Mouse (Mus musculus) adrenal gland, postnatal 4 days (tissue): Measurements from ENCODE around the gene Pik3cd. TPM values are rescaled to one million over a fixed set of nuclear protein-coding genes. Genes with fewer than 3 reads are reported as not detected.

Experiments used
- DNase-seq, 2 experiments: peaks; one replicate each; pipeline ENCODE4 v3.0.0; 2021 to 2022; ENCODE audit warnings: low spot score in 2 of 2, mixed read lengths in 2 of 2
- total RNA-seq, 2 experiments: library from RNA; stranded (reverse); gene quantifications; 2 replicates each; pipeline ENCODE4 v1.2.3; 2021

Pik3cd gene
- total RNA-seq, 2 experiments from 2014 or later: 6.8 to 8.0 TPM

DNA sequence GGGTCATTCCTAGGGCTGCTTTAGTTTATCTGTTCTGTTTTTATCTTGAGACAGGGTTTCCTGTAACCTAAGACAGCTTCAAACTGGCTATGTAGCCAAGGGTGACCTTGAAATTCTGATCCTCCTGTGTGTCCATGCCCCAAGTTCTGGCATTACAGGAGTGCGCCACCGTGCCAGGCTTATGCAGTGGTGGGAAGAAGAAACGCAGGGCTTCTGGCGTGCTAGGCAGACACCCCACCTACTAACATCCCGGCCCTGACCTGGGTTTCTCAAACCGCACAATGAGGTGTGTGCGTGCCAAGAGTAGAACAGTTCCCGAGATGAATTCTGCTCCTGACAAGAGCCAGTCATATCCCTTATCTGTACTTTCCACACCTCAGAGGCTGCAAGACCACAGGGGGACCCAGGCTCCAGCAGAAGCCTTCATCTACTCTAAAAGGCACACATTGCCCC, 11.5 kb downstream of the Pik3cd start:
- DNase-seq: no peak

DNA sequence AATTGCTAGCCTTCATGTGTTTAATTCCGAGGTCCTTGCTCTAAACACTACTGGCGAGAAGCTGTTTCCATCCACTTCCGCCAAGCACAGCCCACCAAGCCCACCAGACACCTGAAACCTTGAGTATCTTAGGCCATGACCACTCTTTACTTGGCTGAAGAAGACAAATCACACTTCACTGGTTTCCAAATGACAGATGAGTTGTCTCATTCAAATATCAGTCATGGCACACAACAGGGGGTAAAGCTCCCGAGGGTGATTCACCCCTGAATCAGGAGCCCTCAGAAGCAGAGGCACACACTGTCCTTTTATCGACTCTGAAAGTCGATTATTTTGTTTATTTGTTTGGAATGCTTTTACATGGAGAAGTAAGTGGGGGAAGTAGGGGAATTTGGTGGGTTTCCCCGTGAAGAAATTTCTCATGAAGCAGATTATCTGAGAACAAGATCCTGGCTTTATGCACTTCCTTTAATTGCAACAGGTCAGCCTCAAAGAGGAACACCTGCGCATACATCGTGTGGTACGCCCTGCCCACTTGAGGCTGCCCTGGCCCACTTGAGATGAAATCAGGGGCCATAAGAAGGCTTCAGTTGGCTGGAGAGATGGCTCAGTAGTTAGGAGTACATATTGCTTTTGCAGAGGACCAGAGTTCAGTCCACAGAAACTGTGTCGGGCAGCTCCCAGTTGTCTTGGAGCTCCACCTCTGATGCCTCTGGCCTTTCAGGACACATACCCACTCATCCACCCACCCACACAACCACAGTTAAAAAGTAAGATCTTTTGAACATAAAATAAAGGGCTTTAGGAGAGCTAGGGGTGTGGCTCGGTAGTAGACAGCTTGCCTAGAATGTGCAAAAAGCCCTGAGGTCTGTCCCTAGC, 12.3 kb downstream of the Pik3cd start:
- no peak for DNase-seq

DNA sequence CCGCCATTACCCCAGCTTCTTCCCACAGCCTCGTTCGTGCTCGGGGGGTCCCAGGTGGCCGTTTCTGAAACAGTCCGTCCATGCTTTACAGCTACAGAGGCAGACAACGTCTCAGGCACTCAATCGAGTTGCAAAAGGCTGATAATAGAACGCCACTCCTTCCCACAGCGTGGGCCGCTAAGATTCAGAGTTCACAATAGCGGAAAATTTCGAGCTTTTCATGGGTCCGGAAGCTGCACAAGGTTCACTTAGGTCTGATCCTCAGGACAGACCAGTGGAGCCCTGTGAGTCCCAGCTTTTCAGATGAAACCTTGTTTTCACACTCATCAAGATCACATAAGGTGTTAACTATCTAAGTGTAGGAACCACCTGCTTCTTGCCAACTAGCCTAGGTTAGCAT, 13.5 kb downstream of the Pik3cd start:
- DNase-seq: no peak

DNA sequence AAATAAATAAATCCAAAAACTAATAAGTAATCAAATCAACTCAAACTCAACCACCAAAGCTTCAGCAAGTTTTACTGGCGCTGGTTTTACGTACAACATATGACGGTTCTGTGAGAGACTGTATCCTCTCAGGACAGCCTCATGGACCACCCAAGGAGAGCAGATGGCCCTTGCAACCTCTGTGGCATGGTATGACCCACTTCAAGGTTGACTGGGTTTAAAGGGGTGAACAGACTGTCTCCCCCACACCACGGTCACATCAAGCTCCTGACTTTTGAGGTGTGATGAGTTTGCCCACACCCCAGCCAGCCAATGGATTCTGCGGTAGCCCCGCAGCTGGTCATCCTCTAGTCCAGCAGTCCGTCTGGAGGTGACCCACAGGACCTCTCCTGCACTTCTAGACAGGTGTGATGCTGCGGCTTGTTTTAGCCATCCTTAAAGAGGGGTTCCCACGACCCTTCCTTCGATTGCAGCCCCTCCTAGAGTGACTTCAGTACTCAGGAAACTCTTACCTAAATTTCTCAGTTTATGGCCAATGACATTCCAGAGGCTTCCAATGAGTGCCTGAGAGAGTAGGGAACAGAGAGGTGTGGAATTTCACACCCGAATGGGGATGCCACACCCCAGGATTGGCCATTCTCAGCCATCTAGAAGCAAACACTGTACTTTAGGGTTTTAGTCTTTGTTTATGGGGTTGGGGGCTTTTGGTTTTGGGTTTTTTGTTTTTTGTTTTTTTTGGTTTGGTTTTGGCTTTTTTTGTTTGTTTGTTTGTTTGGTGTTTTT, 17.3 kb downstream of the Pik3cd start:
- no peak for DNase-seq

DNA sequence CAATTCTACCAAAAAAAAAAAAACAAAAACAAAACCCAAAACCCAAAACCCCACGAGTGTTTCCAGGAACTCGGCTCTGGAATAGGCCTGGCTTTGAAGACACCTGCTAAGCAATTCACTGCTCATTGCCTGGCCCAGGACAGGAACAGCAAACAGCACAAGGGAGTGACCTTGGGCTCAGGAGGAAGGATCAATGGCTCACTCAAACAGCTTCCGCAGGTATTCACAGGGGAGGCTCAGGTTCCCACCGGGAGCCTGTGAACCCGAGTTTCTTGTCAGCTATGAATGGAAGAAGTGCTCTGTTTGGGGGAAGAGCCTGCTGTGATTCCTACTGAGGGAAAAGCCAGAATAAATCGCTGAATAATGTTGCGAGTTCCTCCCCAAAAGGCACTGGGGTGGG, 18.5 kb downstream of the Pik3cd start:
- DNase-seq: no peak

DNA sequence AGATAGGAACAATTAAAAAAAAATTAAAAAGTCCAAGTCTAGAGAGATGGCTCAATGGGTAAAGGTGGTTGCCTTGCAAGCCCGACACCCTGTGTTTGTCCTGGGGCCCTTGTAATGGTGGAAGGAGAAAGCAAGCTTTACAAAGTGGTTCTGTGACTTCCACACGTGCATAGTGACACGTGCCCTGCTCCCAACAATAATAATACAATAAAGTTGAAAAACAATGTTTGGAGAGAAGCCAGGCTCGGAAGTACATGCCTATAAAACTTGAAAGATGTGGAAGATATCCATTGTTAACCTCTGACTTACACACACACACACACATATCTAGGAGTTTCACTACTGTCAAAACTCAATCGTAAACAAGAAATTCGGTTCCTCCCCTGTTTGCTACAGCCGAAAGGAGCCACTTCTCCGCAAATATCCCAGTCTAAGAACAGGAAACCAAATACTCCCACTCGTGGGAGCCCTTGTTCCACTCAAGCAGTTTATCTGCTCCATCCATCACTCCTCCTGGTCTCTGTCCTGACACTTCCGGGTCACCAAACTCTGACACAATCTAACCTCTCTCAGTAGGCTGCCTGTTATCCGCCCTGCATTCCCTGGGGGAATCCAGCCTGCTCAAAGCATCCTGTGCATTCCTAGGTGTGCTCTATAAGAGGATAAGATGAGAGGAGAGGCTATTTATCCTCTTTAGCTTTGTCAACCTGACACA, 23.2 kb downstream of the Pik3cd start:
- no peak for DNase-seq

DNA sequence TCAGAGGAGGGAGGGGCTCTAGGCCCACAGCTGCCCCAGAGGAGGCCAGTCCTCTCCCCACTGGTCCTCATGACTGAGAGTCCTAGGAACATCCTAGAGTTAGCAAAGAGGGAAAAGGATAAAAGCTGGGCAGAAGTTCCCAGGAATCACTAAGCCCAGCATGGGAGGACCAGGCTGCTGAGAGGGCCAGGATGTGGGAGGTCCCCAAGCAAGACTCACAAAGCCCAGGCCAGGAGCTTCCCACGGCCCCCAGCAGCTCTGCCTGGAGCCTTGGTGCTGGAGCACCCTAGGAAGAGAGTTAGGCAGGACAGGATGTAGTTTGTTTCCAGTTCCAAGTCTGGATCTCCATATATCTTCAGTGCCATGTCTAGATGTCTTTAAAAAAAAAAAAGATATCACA, 24.4 kb downstream of the Pik3cd start:
- DNase-seq: no peak

DNA sequence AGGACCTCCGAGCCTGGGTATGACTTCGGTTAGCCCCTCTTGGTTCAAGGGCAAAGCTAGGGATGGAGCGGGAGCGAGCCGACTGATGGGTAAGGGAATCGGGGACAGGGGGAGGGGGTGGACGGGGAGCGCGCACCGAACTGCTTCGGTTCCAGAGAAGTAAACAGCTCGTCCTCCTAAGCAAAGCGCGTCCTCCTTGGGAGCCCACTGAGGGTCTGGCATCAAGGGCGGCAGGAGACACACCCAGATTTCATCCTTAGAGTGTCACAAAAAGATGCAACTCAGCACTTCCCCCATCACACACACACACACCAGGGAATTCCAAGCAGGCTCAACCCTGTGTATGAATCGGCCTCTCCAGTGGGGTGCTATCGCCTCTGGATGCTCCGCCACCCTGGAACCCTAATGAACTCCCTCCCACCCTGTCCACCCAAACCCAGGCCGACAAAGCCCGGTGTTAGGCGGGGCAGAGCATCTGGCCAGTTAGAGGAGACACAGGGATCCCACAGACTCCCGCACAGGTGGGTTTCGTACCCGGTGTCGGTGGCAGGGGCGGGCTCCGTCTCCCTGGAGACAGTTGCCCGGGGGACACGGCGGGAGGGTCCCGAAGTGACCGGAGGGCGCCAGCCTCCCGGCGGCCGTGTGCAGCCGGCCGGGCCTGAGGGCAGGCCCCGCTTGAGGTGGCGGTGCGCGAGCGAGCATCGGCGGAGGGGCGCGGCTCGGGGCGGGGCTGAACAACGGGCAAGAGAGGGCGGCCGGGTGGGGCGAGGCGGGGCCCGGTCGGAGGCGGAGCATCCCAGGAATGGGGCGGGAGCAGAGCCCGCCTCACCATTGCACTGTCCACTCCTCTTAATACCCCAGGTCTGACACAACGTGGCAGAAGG, 26.8 kb downstream of the Pik3cd start:
- peak; percentile 44 to 51 for DNase-seq

DNA sequence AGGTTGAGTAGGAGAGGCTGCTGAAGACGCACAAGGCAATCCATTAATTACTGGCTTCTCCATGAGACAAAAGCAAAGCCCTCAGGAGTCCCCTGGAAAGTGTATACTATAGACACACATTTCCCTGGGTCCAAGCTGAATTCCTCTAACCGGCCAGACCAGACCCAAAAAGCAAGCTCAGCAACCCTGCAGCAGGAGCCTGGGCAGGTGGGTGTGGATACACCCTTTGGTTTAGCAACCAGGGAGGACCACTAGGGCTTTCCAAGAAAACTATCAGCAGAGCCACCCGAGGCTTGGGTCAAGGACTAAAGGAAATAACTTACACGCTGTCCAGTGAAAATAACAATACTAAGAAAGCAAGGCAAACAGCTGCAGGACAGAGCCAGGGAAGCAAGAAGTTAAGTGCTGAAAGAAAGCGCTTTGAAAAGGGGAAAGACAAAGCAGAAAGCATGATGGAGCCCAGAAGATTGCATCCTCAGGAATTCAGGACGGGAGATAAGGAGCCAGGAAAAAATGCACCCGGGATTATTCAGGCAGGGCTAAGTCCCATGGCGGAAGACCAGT, 27.5 kb downstream of the Pik3cd start:
- no peak for DNase-seq

DNA sequence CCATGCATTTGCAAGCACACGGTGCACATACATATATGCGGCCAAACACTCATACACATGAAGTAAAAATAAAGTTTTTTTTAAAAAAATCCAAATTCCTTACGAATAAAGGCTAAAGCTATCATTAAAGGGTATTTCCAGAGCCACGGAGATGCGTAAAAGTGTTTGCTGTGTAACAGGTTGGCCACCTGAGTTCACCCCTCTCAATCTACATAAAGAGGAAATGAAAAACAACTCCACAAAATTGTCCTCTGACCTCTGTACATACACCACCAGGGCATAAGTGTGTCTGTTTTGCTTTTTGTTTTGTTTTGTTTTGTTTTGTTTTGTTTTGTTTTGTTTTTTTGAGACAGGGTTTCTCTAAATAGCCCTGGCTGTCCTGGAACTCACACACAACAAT, 29.6 kb downstream of the Pik3cd start:
- no peak for DNase-seq

DNA sequence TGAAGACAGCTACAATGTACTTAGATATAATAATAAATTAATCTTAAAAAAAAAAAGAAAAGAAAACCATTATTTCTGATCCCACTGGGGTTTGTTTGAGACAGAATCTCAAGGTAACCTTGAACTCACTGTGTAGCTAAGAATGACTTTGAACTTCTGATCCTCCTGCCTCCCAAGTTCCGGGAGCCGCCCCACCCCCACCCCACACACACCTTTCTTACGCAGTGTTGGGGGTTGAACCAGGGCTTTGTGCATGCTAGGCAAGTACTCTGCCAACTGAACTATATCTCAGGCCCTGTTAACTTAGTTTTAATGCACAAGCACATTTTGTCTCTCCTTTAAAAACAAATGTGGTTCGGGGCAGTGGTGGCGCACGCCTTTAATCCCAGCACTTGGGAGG, 31.2 kb downstream of the Pik3cd start:
- no peak for DNase-seq

DNA sequence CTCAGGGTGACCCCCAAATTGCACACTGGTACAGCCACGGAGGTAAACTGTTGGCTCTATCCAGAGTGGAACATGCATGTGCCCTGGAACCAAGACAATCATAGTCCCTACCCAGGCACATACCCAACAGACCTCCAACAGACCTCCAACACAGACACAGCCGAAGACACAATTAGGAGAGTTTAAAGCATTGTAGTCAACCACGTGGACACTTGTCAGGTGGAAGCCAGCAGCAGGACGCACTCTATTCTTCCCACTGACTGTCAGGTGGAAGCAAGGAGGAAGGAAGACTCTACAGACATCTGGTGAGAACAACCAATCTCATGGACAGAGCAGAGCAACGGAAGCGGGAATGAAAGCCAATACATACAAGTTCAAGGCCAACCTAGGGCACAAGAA, 36.7 kb downstream of the Pik3cd start:
- no peak for DNase-seq

DNA sequence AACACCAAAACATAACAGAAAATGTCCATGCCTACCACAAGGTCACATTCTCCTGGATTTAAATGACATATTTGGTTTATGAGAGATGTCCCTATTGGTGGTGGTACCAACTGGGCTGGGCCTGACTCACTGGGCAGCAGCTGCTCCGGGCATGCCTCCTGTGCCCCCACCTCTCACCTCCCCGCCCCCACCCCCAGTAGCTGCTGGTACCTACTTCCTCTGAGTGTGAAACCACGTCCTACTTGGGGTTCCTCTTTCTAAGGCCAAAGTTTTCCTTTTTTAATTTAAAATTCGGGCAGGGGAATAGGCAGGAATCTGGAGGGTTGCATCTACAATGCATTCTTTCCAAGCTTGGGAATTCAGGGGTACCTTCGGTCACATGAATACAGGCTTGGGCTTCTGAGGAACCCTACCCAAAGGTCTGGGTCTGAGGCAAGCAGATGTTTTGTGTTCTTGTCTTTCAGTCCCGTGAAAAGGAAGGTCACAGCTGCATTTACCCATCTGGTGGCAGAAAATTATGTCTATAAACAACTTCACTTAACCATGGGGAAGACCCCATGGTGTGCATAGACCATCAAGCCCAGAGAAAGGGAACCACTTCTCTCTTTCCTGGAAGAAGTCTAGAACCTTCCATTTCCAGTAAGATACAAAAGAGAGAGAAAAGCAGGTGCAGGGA, 37.2 kb downstream of the Pik3cd start:
- no peak for DNase-seq

DNA sequence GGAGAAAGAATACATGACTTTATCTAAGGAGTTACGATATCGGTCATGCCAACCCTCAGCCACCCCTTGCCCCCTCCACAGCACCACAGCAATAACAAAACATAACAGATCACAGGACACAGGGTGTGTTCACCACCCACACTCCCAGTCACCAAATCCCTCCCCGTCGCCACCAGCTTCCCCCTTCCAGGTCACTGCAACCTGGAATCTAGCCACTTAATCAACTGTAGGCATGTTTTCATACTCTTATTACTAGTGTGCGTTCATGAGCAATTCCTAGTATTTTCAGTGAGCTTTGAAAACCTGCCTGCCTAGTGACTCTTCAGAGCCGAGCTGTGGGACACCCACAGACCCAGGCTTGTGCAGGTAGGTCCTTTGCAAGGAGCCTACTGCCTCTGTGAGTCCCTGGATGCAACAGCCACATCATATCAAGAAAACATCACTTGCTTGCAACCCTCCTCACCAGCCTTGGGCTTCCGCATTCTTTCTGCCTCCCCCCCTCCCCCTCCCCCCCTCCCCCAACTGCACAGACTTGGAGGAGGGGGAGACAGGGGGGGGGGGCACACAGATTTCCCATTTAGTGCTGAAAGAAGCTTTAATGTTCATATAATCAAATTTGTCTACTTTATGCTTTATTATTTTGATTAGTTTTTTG, 38.4 kb downstream of the Pik3cd start:
- no peak for DNase-seq

DNA sequence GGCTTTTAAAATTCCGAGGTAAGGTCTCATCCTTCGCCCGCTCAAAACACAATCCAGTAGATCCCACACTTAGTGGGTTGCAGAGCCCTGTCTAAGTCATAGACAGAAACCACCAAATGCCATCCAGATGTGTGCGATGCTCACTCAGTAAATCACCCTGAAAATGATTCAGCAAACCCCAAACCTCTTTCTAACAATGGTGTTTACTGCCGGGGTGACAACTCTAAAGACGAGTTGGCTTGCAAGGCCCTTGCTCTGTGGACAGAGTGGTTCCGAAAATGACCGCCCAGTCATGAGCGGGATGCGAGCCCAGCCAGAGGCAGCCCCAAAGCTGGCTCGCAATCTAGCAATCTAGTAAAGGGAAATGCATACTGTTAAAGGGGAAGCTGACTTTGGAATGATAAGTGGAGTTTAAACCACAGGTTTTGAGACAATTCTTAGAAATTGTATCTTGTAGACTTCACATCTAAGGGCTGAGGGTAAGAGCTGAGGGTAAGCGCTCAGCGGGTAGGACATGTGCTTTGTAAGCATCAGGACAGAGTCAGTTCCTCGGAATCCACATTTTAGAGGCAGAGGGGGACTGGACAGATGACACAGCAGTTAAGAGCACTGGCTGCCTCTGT, 40.3 kb downstream of the Pik3cd start:
- no peak for DNase-seq

DNA sequence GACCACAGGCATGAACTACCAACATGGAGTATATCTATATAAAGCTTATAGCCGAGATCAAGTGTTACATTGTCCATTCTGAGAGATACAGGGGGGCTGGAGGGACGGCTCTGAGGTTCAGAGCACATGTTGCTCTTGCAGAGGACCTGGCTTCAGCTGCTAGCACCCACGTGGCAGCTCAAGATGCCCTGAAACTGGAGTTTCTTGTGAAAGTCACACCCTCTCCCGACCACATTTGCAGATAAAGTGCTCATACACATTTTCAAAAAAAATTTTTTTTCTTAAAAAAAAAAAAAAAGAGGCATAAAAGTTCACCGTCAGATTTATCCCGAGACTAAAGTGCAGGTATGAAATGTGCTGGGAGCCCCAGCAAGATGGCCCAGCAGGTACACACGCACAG, 41.8 kb downstream of the Pik3cd start:
- no peak for DNase-seq

DNA sequence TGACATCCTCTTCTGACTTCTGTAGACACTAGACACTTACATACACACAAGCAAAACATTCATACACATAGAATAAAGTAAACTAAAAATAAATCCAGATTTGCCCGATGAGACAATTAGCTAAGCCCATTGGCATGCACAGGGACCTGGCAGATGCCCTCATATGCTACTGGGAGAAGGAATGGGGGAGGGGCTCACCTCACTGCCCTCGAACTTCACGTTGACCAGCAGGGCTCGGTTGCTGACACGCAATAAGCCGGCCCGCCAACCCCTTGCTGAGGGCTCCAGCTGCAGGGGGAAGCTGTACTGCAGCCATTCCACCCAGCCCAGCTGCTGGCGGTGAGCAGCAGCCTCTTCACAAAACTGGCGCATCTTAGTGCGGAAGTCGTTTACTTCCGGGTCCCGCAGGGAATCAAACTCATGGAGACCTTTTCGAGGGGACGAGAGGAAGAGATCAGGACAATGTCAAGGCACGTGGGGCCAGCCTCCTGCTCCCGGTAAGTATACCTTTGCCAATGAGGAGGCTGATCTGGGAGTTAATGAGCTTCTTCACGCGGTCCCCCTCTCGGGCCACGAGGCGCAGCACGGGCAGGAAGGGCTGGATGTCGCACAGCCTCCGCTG, 42.8 kb downstream of the Pik3cd start:
- DNase-seq: no peak

DNA sequence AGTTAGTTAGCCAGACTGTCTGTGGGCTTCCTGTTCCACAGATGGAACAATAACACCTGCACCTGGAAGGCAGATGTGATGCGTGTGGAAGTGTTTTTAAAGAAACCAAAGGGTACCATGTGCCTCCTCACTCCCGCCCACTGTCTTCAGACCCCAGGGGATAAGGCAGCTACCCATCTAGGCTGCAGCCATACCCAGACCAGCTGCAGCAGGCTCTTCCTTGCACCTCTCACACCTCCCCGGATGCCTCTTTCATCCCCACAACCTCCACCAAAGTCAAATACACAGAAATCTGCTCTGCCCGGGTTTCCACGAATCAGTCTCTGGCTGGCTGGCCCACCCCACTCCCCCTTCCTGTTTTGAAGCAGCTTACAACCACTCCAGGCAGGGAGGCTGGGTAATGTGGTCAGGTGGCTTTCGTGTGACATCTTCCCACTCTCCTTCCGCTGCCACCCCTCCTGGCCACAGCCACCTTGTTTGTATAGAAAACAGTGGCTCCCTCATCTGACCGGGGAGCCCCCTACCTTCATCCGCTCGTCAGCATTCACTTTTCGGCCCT, 44.4 kb downstream of the Pik3cd start:
- no peak for DNase-seq
